Mouse (Mus musculus) urinary bladder, postnatal 10 days (tissue): Measurements from ENCODE around the gene Zfp11.

ENCODE experiments used
- DNase-seq: peaks from one replicate; pipeline ENCODE4 v3.0.0; 2022; ENCODE audit warnings: low spot score

Zfp11 gene

GRCm38 (mm10) chr5:129611060-129611459 lies 58.8 kb downstream of the Zfp11 start:
- no peak for DNase-seq

- no peak for DNase-seq
Measured at GRCm38 (mm10) chr5:129607476-129607875, 62.4 kb downstream of the Zfp11 start.
